Mouse (Mus musculus): ENCODE measurements around the gene Rcsd1.

- TF ChIP-seq CTCF (IDR thresholded peaks at IDR 0.05; ENCODE audit: borderline replicate concordance, insufficient read depth, low read depth, low read length) (no peak), POLR2A (IDR thresholded peaks at IDR 0.05; ENCODE audit: borderline replicate concordance, insufficient read depth, low read length) (no peak)
Observed at GRCm38 (mm10) chr1:165725039-165725644, 15.6 kb upstream of the Rcsd1 start.

All from cerebellum, adult 2 months (tissue).